Mouse (Mus musculus) c-Kit-positive CD71-positive TER-119-positive erythroid progenitor cells, embryonic 14.5 days (primary cell): Measurements from ENCODE around the gene March6.
A peak's percentile ranks its signal among the peaks of the same experiment; 100 is the strongest.

ENCODE experiments used
- DNase-seq: peaks from one replicate; pipeline ENCODE4 v3.0.0-alpha.2; 2013; ENCODE audit warnings: low spot score

Gene March6

DNA sequence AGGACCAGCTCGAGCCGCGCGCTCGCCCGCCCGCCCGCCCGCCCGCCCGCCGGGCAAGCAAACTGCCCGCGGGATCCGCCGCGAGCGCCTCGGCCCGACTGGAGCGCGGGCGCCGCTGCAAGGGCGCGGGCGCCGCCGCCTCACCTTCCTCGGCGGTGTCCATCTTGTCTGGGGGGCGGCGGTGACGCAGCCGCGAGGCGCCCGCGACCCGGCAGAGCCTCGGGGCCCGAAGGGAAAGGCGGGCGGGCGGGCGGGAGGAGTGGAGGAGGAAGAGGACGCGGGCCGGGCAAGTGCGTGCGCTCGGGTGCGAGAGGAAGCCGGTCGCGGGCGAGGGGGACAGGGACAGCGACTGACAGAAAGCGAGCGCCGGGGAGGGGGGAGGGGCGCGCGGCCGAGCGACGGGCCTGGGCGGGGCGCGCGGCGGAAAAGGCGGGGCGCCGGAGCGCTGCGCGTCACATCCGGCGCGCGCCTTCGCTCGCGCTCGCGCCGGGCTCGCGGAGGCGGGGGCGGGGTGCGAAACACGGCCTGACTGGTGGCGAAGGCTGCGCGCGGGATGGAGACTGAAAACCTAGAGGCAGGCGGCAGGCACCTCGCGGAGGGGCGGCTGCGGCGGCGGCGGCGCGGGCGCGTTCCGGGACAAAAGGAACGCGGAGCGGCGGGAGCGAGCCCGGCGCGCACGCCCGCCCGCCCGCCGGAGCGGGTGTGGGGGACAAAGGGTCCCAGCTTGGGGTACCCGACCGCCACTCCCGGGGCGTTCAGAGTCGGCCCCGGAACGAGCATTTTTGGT is at the start of gene March6:
Gene March6 (minus strand): TSS at position 395 of the 787 bp plus-strand sequence.
- peak; percentile 76 for DNase-seq

DNA sequence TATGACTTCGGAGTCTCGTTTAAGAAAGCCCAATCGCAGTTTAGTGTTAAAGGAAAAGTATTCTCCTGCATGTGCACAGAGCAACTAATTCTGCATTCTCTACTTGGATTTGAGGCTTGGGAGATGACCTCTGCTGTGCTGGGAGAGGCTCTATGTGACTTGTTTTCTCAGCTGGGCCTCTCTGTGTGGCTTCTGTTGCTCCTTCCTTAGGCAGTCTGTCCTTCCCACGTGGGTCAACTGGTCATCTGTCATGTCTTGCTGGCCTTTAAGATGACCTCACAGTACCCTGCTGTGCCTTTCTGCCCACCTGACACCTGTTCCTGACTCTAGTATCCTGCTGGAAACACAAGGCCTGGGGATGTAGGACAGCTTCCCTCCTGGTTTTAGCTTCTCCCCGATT is 45.2 kb upstream of the March6 start:
- DNase-seq: no peak

DNA sequence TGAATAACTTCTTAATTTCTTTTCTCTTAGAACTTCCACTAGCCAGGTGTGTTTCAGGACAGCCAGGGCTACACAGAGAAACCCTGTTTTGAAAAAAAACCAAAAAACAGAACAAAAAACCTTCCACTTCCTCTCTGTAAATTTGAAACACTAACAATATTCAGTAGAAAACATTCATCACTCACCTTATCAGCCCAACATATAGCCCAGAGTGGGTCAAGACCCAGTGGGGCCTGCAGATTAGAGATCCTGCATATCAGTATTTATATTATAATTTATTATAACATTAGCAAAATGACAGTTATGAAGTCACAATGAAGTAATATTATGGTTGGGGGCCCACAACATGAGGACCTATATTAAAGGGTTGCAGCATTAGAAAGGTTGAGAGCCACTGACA is 42.8 kb upstream of the March6 start:
- no peak for DNase-seq

DNA sequence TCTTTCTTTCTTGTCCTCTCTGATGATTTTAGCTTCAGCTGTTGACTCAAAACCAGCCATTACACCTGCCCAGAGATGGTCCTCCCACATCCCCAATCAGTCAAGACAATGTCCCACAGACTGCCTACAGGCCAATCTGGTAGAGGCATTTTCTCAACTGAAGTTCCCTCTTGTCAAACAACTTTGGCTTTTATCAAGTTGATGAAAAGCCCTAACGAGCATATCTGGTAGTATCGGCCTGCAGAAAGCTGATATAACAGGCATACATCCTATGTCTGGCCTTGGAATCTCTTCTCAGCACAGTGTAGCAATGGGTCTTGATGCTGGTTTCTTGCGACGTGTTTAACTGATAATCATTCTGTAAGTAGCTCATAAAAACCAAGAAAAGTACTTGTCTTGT is 42.4 kb upstream of the March6 start:
- DNase-seq: peak; percentile 21

DNA sequence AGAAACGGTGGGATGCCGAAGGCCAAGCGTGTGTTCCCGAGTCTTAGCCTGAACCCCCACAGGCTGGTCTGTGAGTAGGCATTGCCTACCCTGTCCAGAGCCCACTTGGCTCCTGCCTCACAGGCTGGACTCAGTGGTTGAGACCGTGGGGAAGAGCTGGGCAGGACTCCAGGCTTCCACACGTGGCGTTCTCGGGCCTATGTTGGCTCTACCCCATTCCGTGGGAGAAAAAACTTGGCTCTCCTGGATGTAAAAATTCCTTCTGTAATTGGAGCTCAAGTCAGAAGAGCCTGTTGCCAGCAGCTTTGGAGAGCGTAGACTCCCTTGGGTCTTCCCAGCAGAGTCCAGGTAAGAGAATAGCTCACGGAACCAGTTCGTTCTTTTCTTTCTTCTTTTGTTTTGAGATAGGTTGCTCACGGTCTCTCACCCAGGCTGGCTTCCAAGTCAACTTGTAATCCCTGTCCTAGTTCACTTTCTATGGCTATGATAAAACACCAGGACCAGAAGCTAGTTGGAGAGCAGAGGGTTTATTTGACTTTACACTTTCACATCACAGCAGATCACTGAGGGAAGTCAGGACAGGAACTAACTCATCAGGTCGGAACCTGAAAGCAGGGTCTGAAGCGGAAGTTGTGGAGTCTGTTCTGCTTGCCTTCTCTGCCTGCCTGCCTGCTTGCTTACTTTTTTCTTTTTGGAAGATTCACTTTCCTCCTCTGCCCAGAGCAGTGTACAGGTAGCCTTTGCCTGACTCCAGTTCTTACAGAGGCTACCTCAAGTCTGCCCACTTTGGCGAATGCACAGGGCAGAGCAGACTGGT is 41.3 kb upstream of the March6 start:
- DNase-seq: no peak

DNA sequence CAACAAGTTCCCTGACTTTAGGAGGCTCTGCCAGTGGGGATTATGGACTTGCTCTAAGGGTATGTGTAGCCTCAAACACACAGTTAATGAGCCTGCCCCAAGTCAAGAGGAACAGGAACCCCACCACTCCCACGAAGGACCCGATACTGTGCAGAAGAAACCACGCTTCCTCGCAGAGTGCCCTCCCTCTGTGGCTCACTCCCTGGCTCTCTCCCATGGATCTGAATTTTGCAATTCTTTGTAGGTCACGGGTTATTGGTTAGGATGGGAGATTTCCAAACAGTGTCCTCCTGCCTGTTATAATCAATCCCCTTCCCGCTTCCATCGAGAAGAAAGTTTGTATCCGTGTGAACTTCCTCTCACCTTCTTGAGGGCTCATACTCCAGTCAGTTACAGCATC is 40.1 kb upstream of the March6 start:
- DNase-seq: no peak

DNA sequence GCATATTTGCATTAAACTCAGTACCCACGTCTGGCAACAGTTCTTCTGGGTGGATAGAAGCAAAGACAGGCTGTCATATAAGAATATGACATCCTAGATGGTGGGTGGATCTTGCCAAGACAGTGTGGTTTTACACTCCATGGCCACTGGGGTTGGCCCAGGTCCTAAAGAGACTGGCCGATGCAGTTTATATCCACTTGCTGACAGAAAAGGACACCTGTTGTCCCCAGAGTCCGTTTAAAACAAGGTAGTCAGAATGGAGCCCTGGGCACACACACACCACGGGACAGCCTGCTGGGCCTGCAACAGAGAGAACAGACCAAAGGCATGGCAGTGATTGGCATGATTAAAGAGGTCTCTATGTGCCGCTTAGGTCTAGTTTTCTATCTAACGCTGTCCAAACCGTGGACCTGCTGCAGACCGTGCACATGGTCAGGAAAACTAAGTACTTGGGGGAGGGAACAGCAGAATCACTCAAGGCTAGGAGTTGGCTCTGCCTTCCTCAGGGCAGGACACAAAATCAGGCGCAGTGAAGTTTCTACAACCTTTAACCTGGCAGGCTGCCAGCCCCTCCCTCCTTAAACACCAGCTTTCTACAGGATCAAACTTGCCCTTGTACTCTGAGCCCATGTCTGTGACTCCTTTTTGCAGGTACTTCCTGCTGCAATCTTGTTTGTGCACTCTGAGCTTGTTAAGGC is 38.6 kb upstream of the March6 start:
- no peak for DNase-seq

DNA sequence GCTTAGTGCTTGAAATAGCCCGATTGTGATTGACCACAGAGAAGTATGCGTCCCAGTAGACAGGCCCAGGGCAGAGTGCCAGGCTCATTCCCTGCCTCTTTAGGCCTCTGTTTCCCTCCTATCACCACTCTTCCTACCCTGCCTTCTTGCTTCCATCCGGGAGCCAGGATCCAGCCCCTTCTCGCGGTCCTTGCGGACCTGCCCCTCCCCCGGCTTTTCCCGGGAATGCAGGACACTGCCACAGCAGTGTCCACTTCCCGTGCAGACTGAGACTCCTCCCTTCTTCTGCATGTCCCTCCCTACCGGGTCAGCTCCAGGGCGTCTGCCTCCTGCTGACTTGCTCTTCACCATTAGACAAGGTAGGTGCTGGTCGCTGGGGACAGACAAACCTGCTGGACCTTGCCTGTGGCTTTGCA is 37.7 kb upstream of the March6 start:
- no peak for DNase-seq

DNA sequence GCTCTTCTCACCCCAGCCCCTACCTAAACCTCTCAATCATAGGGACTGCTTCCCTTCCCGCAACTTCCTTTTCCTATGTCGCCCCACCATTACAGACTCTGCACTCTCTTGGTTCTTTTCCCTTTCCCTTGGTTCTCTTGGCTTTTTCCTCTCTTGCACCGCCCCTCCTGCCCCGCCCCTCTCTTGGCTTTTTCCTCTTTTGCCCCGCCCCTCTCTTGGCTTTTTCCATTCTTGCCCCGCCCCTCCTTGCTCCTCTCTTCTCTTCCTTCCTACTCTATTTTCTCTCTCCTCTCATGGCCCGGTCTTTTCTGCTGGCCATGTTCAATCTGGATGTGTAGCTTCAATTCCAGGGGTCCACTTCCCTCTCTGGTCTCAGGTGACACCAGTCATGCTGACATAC is 36.6 kb upstream of the March6 start:
- no peak for DNase-seq

DNA sequence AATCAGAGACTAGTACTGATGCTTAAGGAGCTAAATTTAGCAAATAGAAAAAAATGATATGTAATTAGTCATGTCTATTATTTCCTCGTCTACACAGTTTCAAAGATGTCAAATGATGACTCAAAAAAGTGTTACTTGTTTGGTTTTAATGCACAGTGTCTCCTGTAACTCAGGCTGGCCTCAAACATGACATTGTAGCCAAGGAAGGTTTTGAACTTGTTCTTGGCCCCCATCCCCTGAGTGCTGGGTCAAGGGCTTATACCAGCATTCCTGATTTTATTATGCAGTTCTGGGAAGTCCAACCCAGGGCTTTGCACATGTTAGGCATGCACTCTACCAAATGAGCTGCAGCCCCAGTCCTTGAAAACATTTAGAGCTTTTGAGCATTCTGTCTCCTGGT is 34.9 kb upstream of the March6 start:
- no peak for DNase-seq

DNA sequence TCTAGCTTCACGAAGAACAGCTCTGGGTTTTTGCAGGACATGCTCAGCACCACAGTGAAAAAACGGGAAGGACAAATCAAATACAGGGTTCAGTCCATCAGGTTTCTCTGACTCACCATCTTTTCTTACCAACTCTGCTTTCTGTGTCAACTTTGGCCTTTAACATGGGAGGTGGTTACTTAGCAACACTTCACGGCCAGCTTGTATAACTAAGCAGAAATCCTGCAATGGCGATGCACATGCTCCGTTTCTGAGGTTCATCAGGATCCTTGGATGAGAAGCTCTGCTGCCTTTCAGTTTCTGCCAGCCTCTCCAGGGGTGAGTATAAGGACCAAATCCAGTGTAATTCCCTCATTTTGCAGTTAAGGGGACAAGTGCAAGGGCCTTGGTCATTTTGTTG is 34.3 kb upstream of the March6 start, which contains the start of gene Cmbl:
Gene Cmbl (plus strand): TSS at position 206 of the 400 bp plus-strand sequence.
- no peak for DNase-seq

DNA sequence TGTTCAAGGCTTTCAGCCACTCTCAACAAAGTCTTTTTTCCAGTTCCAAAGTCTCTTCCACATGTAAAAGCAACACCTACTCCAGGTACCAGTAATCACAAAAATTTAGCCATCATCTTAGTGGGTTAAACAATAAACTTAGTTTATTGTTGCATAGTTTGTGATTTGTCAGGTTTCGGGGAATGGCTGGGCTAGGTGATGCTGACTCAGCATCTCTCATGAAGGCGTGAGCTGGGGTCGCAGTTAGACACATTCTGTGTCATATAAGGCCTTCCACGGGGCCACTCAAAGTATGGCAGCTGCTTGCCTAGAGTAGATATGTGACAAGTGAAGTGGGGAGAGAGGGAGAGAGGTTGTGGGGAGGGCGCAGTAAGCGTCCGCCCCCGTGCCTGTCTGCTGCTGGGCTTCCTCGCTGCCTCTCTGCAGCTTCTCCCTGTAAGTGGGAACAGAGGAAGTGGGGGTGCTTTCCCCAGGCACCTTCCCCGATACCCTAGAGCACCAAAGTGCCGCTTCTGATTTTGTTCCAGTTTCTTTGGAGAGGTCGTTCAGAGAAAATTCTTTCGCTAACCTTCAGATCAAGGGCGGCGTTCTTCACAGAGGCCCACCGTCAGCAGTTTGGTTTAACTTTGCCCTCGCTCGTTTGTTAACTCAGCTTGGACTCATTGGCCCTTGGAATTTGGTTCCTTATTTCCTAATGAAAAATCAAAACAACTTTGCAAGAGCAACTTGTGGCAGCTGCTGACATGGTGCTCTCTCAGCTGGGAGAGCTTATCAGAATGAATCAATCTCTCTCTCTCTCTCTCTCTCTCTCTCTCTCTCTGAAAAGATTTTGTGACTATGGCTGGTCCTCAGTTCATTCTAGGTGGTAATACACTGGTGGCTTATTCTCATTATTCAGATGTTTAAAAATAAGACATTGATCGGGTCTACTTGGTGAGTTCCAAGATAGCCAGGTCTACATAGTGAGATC is 33.0 kb upstream of the March6 start:
- DNase-seq: no peak

DNA sequence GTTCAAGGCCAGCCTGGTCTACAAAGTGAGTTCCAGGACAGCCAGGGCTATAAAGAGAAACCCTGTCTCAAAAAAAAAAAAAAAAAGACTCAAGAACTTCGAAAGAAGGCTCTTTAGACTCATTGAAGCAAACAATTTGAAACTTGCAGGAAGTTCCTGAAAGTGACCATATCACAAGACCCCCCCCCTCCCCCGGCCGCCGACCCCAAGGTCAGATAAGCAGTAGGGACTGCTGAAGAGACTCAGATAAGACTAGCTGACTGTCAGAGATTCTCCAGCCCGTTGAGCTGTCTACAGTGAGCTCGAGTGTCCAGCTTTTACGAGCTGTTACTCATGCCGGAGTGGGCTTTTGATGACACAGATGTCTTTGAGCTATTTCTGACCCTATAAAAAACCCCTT is 32.0 kb upstream of the March6 start:
- DNase-seq: no peak

DNA sequence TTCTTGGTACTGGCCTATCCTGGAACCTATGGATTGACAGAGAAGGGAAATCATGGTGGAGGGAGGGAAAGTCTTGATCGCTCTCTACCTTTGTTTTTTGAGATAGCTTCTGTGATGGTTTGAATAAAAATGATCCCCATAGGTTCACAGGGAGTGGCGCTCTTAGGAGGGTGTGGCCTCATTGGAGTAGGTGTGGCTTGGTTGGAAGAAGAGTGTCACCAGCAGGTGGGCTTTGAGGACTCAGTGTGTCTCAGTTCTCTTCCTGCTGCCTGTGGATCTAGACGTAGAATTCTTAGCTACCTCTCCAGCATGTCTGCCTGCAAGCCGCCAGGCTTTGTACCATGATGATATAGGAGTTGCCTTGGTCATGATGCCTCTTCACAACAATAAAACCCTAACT is 31.1 kb upstream of the March6 start:
- no peak for DNase-seq

DNA sequence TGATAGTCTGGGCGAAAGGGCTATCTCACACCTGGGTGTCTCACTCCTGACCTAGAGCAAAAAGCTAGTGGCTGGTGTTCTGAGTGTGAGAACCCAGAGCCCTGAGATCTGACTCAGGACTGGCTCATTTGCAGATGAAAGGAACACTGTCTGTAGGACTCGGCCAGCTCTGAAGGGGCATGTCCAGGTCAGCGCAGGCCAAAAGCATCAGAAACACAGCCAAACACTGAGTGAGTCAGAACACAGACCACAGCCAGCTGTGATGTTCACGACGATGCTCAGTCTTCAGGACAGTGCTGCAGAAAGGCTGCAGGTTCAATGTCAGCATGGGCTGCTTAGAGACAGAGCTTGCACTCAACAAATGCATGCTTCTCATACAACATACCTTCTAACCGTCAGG is 30.5 kb upstream of the March6 start:
- DNase-seq: no peak

DNA sequence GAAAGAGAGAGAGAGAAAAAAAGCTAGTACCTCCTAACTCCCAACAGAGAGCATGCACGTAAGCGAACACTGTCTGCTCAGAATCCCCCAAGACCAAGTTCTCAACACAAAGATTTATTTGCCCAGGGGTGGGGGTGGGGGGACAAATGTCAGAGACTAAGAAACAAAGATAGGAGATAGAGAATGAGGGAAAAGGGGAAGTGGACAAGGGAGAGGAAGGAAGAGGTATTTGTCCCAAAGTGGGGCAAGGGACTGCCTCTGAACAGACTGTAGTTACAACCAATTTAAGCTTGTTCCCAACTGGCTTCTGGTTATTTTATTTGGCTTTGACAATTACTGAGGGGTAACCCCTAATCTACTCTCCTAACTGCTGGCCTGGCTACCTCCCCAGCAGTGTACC is 24.0 kb upstream of the March6 start:
- DNase-seq: no peak

DNA sequence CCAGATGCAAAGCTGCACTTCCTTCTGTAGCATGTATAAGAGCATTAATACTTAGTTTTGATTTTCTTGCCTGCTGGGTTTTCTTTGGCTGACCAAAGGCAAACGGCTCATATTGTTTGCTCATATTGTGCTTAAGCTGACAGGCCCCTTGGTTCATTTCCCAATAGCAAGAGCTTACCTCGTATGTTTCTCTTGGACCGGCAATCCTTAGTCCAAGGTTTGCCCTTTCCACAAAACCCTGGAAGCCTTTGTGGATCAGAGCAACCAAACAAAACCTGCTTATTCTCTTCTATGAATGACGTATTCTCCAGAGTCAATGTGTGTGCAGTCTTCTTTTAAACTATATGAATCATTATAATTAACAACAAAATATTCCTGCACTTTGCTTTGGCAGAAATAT is 19.5 kb upstream of the March6 start:
- DNase-seq: no peak

DNA sequence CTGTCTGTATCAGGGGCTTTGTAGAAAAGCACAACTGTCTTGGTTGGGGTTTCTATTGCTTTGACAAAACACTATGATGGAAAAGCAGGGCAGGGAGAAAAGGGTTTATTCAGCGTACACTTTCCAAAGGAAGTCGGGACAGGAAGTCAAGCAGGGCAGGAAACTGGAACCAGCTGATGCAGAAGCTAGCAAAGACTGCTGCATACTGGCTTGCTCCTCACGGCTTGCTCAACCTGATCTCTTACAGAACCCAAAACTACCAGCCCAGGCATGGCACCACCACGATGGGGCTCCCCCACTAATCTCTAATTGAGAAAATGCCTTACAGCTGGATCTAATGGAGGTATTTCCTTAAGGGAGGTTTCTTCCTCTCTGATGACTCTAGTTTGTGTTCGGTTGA is 16.6 kb upstream of the March6 start:
- DNase-seq: no peak

DNA sequence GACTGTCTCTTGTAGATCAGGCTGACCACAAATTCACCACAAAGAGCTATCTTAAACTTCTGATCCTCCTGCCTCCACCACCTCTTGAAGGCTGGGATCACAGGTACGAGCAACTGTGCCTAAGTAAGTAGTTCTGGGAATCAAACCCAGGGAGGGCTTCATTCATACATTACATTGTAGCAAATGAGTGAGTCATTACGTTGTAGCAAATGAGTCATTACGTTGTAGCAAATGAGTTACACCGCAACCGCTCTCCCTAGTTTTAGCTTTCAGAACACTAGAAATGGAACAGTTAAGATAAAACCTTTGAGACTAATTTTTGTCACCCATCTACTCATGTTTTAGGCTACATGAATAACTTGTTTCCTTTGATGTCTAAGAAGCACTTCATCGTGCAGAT is 15.4 kb upstream of the March6 start:
- DNase-seq: no peak

DNA sequence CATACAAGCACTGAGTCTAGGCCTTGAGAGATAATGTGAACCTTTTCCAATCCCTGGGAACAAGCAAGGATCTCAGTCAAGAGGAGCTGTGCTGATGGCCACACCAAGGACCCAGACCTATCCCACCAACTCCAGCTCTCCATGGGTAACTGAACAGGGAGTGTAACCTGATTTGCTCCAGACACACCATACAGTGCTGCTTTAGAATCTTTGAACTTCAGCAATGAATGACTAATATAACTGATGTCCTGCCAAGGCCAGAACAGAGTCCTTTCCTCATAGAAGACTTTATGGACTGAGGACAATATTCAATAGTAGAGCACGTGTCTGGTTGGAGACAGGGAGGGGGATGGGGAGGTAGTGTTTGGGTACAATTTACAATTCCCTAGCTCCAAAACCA is 14.2 kb upstream of the March6 start:
- no peak for DNase-seq

DNA sequence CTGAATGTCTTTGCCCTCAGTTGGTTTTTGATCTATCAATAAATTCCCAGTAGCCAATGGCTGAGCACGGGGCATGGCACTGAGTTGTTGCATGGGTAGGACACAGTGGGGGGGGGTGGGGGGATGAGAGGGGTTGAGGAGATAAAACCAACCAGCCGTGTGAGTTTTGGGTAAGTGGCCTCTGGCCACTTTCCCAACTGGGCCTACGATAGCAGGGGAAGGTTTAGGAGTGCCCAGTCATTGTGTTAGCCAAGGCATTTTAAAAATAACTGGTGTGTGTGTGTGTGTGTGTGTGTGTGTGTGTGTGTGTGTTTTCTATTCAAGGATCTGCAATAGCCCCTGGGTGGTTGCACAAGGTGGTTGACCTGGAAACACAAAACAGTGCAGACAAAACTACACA is 12.4 kb upstream of the March6 start:
- DNase-seq: no peak
